Mouse (Mus musculus) testis, postnatal 14 days (tissue): Measurements from ENCODE around the gene Ccdc124.

Experiments used
- DNase-seq: peaks from one replicate; pipeline ENCODE4 v3.0.0; 2021; ENCODE audit warnings: low spot score

The Ccdc124 gene

GRCm38 (mm10) chr8:70846371-70847154 lies 27.2 kb downstream of the Ccdc124 start:
- no peak for DNase-seq

GRCm38 (mm10) chr8:70845108-70845507 lies 28.6 kb downstream of the Ccdc124 start:
- DNase-seq: no peak

GRCm38 (mm10) chr8:70844523-70844922 lies 29.2 kb downstream of the Ccdc124 start:
- DNase-seq: peak; percentile 82

- DNase-seq: no peak
Observed at GRCm38 (mm10) chr8:70843941-70844340, 29.8 kb downstream of the Ccdc124 start.

- no peak for DNase-seq
Observed at GRCm38 (mm10) chr8:70843214-70843773, 30.4 kb downstream of the Ccdc124 start.

- no peak for DNase-seq
Observed at GRCm38 (mm10) chr8:70842484-70842883, 31.3 kb downstream of the Ccdc124 start.

GRCm38 (mm10) chr8:70841147-70842072 lies 32.3 kb downstream of the Ccdc124 start:
- peak; percentile 87 for DNase-seq

- DNase-seq: no peak
Observed at GRCm38 (mm10) chr8:70840590-70840989, 33.1 kb downstream of the Ccdc124 start.

- peak; percentile 100 for DNase-seq
Observed at GRCm38 (mm10) chr8:70839408-70840351, 34.1 kb downstream of the Ccdc124 start, which contains the start of gene Arrdc2. Gene Arrdc2 (minus strand): TSS chr8:70839720.

- DNase-seq: no peak
Observed at GRCm38 (mm10) chr8:70838654-70839407, 34.9 kb downstream of the Ccdc124 start.

GRCm38 (mm10) chr8:70836666-70837065 lies 37.1 kb downstream of the Ccdc124 start:
- no peak for DNase-seq

GRCm38 (mm10) chr8:70834071-70834470 lies 39.7 kb downstream of the Ccdc124 start:
- DNase-seq: no peak

GRCm38 (mm10) chr8:70833520-70833919 lies 40.2 kb downstream of the Ccdc124 start:
- peak; percentile 60 for DNase-seq

- no peak for DNase-seq
Observed at GRCm38 (mm10) chr8:70833018-70833482, 40.7 kb downstream of the Ccdc124 start.

GRCm38 (mm10) chr8:70832371-70832770 lies 41.4 kb downstream of the Ccdc124 start:
- no peak for DNase-seq

GRCm38 (mm10) chr8:70831517-70831916 lies 42.2 kb downstream of the Ccdc124 start:
- no peak for DNase-seq

GRCm38 (mm10) chr8:70827796-70828195 lies 45.9 kb downstream of the Ccdc124 start:
- no peak for DNase-seq

- DNase-seq: no peak
Observed at GRCm38 (mm10) chr8:70827010-70827409, 46.7 kb downstream of the Ccdc124 start.

GRCm38 (mm10) chr8:70825816-70826215 lies 47.9 kb downstream of the Ccdc124 start:
- no peak for DNase-seq

- DNase-seq: no peak
Observed at GRCm38 (mm10) chr8:70823802-70824201, 49.9 kb downstream of the Ccdc124 start.
